In genomic region chr5:135357556-135357955, GRCm38 (mm10) we compare ENCODE assay signal across 10 mouse cellular contexts. TPM values are rescaled to one million over a fixed set of nuclear protein-coding genes. Genes with fewer than 3 reads are reported as not detected.
DNase-seq lines count a peak whose midpoint lies in the region; ATAC-seq lines count a peak whose summit lies in the region.
"Had no signal": no experiment of that assay in that cellular context is flagged by ENCODE, and none has a peak within 500 bp of the region (broad histone marks: within the 10 kb centered on the region; RNA-seq: fewer than 3 reads in every experiment).

No protein-coding gene starts in this region.

- H3K36me3 ChIP-seq in forebrain, embryonic 12.5 days (replicated peaks) = no peaks in the 10 kb centered on the region
- H3K36me3 ChIP-seq: hindbrain, embryonic 15.5 days had no signal

- H3K27me3 ChIP-seq in forebrain, embryonic 12.5 days = peaks cover 17% of the 10 kb centered on the region

- no peak overlapping the region for H3K4me3 ChIP-seq in forebrain, embryonic 12.5 days (replicated peaks)
- H3K4me3 ChIP-seq: hindbrain, embryonic 15.5 days had no signal

- DNase-seq in left cerebral cortex, postnatal 14 days (ENCODE audit: low spot score in 2 of 2) = peak; percentile 45 to 57
- no peak for DNase-seq in left cerebral cortex, adult 8-10 months (ENCODE audit: low spot score in 2 of 2)
- DNase-seq in R1 (ENCODE audit: low read depth, low spot score) = peak; percentile 32
- peak; percentile 45 for DNase-seq in gastrocnemius, postnatal 25 days
- peak; percentile 32 to 48 for DNase-seq in spleen, postnatal 10 days (ENCODE audit: low spot score in 2 of 2)
- DNase-seq in cerebellum, postnatal 36 days = no peak
- no peak for DNase-seq in right cerebral cortex, postnatal 14 days
- DNase-seq: left cerebral cortex, postnatal 4 days had no signal

- no peak for ATAC-seq in forebrain, embryonic 12.5 days (ENCODE audit: low FRiP score)

- H3K27ac ChIP-seq in forebrain, embryonic 12.5 days = no peak overlapping the region
- H3K27ac ChIP-seq: hindbrain, embryonic 15.5 days had no signal

- peaks cover 4% of the 10 kb centered on the region for H3K9me3 ChIP-seq in forebrain, embryonic 12.5 days

- H3K4me2 ChIP-seq in forebrain, embryonic 12.5 days = no peak overlapping the region
- H3K4me2 ChIP-seq: hindbrain, embryonic 15.5 days had no signal

- no peak overlapping the region for H3K9ac ChIP-seq in forebrain, embryonic 12.5 days
- H3K9ac ChIP-seq: hindbrain, embryonic 15.5 days had no signal

- WGBS in forebrain, embryonic 12.5 days = 89% methylated on average over 2 of the region's 2 CpGs

- intact Hi-C loops in left cerebral cortex, postnatal 14 days (cut with DNase I) = no loop called here

- no peaks in the 10 kb centered on the region for H3K4me1 ChIP-seq in forebrain, embryonic 12.5 days
- H3K4me1 ChIP-seq: hindbrain, embryonic 15.5 days had no signal

RNA-seq across cellular contexts. Expression of gene Trim50, which starts 4.5 kb away (rescaled TPM):
- not detected for total RNA-seq in left cerebral cortex, postnatal 14 days (2021)
- not detected for total RNA-seq in left cerebral cortex, adult 8-10 months (2022)
- not detected for total RNA-seq in gastrocnemius, postnatal 25 days (2021)
- not detected in 2 replicates for polyA plus RNA-seq in forebrain, embryonic 12.5 days (2016; fragmentation: Nextera tagmentation; extraction: Ambion mirVana)
- total RNA-seq: left cerebral cortex, postnatal 4 days had no signal
- polyA plus RNA-seq: hindbrain, embryonic 15.5 days had no signal

RNA-seq across cellular contexts. Expression of gene Fkbp6, which starts 7.7 kb away (rescaled TPM):
- total RNA-seq in left cerebral cortex, postnatal 14 days (2021) = under 1 TPM in 1 of 2 experiments, not detected in 1; 0.70 TPM
- under 1 TPM in 1 of 4 experiments, not detected in 3; 0.78 TPM for total RNA-seq in left cerebral cortex, adult 8-10 months (2022)
- not detected for total RNA-seq in gastrocnemius, postnatal 25 days (2021)
- 0.17 TPM in 1 of 2 replicates, not detected in the other for polyA plus RNA-seq in forebrain, embryonic 12.5 days (2016; fragmentation: Nextera tagmentation; extraction: Ambion mirVana)

RNA-seq across cellular contexts. Expression of gene Nsun5, which starts 12.2 kb away (rescaled TPM):
- 10 to 100 TPM; 13.9 to 19.5 TPM for total RNA-seq in left cerebral cortex, postnatal 14 days (2021)
- 10 to 100 TPM; 13.6 to 22.3 (median 20.3) TPM for total RNA-seq in left cerebral cortex, adult 8-10 months (2022)
- 10 to 100 TPM in 1 of 2 experiments, 1 to 10 TPM in 1; 8.9 to 10.2 TPM for total RNA-seq in gastrocnemius, postnatal 25 days (2021)
- polyA plus RNA-seq in forebrain, embryonic 12.5 days (2016; fragmentation: Nextera tagmentation; extraction: Ambion mirVana) = 34.9 and 35.6 TPM in 2 replicates

RNA-seq across cellular contexts. Expression of gene Pom121, which starts 36.8 kb away (rescaled TPM):
- total RNA-seq in left cerebral cortex, postnatal 14 days (2021) = 10 to 100 TPM; 45.8 to 46.2 TPM
- total RNA-seq in left cerebral cortex, adult 8-10 months (2022) = 10 to 100 TPM; 40.9 to 47.1 (median 44.0) TPM
- total RNA-seq in gastrocnemius, postnatal 25 days (2021) = 1 to 10 TPM; 8.3 to 9.4 TPM
- polyA plus RNA-seq in forebrain, embryonic 12.5 days (2016; fragmentation: Nextera tagmentation; extraction: Ambion mirVana) = 23.4 and 27.0 TPM in 2 replicates

Comparison
In these comparisons a context has a peak if more than half of its experiments do, and no peak if none do; other contexts are left out.
1. DNase-seq: peak in left cerebral cortex, postnatal 14 days (2 of 2), R1 (single experiment), gastrocnemius, postnatal 25 days (single experiment) and spleen, postnatal 10 days (2 of 2); none in left cerebral cortex, adult 8-10 months (0 of 2), cerebellum, postnatal 36 days (0 of 2) and right cerebral cortex, postnatal 14 days (single experiment).